Mouse (Mus musculus) testis, adult 2 months (tissue): Measurements from ENCODE around the gene Pld1.

Experiments
- CTCF ChIP-seq: fragments of 200-500 bp; IDR thresholded peaks from 2 replicates; pipeline ENCODE4 v1.5.1; 2012; ENCODE audit warnings: low read depth, mild to moderate bottlenecking, inconsistent platforms, low read length, moderate library complexity; ENCODE audit not compliant: control insufficient read depth, insufficient read depth, insufficient replicate concordance
- POLR2A ChIP-seq: fragments of 200-500 bp; IDR thresholded peaks from 2 replicates; pipeline ENCODE4 v1.6.1; 2012; ENCODE audit warnings: low read depth, mild to moderate bottlenecking, inconsistent platforms, low read length, moderate library complexity; ENCODE audit not compliant: control insufficient read depth

GRCm38 (mm10) chr3:28007684-28008083 is 69.2 kb downstream of the Pld1 start:
- TF ChIP-seq CTCF: peak; percentile 31; the same call in 1 of the 2 replicates
- no peak for TF ChIP-seq POLR2A
